Mouse (Mus musculus) hindbrain, embryonic 15.5 days (tissue): ENCODE results near the gene Bcat2. TPM values are rescaled to one million over a fixed set of nuclear protein-coding genes. Genes with fewer than 3 reads are reported as not detected.

Experiments used
- ATAC-seq: fragments of 200-750 bp; cut with Nextera tagmentation; 2 replicates; pipeline ENCODE4 v1.8.0; 2017; ENCODE audit warnings: low read depth, moderate number of reproducible peaks, moderate TSS enrichment; ENCODE audit not compliant: low FRiP score
- H3K27ac ChIP-seq: fragments of 300-500 bp; sonication (generic); replicated peaks from 2 replicates; pipeline ENCODE4 v1.5.1; 2015; ENCODE audit warnings: mild to moderate bottlenecking, inconsistent platforms
- H3K27me3 ChIP-seq: fragments of 300-500 bp; sonication (generic); 2 replicates; pipeline ENCODE4 v1.6.1; 2015; ENCODE audit warnings: control low read depth, inconsistent platforms
- H3K36me3 ChIP-seq: fragments of 300-500 bp; sonication (generic); 2 replicates; pipeline ENCODE4 v1.6.1; 2015; ENCODE audit warnings: control low read depth, inconsistent platforms
- H3K4me1 ChIP-seq: fragments of 300-500 bp; sonication (generic); replicated peaks from 2 replicates; pipeline ENCODE4 v1.6.1; 2015; ENCODE audit warnings: control low read depth, inconsistent platforms
- H3K4me2 ChIP-seq: fragments of 300-500 bp; sonication (generic); 2 replicates; pipeline ENCODE4 v1.6.1; 2015; ENCODE audit warnings: moderate library complexity, mild to moderate bottlenecking, inconsistent platforms
- H3K4me3 ChIP-seq: fragments of 300-500 bp; sonication (generic); 2 replicates; pipeline ENCODE4 v1.5.1; 2015; ENCODE audit warnings: mild to moderate bottlenecking, inconsistent platforms
- H3K9ac ChIP-seq: fragments of 300-500 bp; sonication (generic); 2 replicates; pipeline ENCODE4 v1.6.1; 2015; ENCODE audit warnings: inconsistent platforms
- H3K9me3 ChIP-seq: fragments of 300-500 bp; sonication (generic); 2 replicates; pipeline ENCODE4 v1.6.1; 2016; ENCODE audit warnings: control low read depth, inconsistent platforms
- WGBS: fragments of 180-500 bp; shearing (Covaris S2); methylation state at CpG from one replicate; pipeline ENCODE4 v1.1.7; 2015; 5-methylcytosine and 5-hydroxymethylcytosine counted together
- polyA plus RNA-seq: library from polyadenylated mRNA; unstranded; fragments of >200 nt; fragmentation: Nextera tagmentation; extraction: Ambion mirVana; gene quantifications from 2 replicates; pipeline ENCODE4 v1.2.1, GENCODE M21; 2015

The Bcat2 gene
- polyA plus RNA-seq, 1 experiment from 2014 or later = 22.2 TPM

GRCm38 (mm10) chr7:45529461-45529860 lies 40.5 kb upstream of the Bcat2 start:
- Histone ChIP-seq H3K36me3 (no peaks in the 10 kb centered on the region), H3K27ac (no peak overlapping the region), H3K4me3 (no peak overlapping the region), H3K9me3 (no peaks in the 10 kb centered on the region), H3K9ac (no peak overlapping the region), H3K27me3 (no peaks in the 10 kb centered on the region), H3K4me2 (no peak overlapping the region), H3K4me1 (peaks cover 17% of the 10 kb centered on the region)
- no peak for ATAC-seq
- WGBS = 22% methylated on average over 6 of the region's 6 CpGs

- H3K4me2 ChIP-seq = no peak overlapping the region
- ATAC-seq = no peak
- H3K27me3 ChIP-seq = no peaks in the 10 kb centered on the region
- no peaks in the 10 kb centered on the region for H3K36me3 ChIP-seq
- H3K4me3 ChIP-seq = no peak overlapping the region
- 72% methylated on average over 2 of the region's 2 CpGs for WGBS
- no peak overlapping the region for H3K9ac ChIP-seq
- no peaks in the 10 kb centered on the region for H3K9me3 ChIP-seq
- H3K27ac ChIP-seq = no peak overlapping the region
- H3K4me1 ChIP-seq = peaks cover 5% of the 10 kb centered on the region
These were observed 39.3 kb upstream of the Bcat2 start for GRCm38 (mm10) chr7:45530643-45531042.

- no peak for ATAC-seq
- peaks cover 9% of the 10 kb centered on the region for H3K4me1 ChIP-seq
- H3K9me3 ChIP-seq = no peaks in the 10 kb centered on the region
- H3K27ac ChIP-seq = no peak overlapping the region
- no peak overlapping the region for H3K4me2 ChIP-seq
- H3K4me3 ChIP-seq = no peak overlapping the region
- no peaks in the 10 kb centered on the region for H3K36me3 ChIP-seq
- 85% methylated on average over 1 of the region's 1 CpGs for WGBS
- no peaks in the 10 kb centered on the region for H3K27me3 ChIP-seq
- H3K9ac ChIP-seq = no peak overlapping the region
These were observed 34.3 kb upstream of the Bcat2 start for GRCm38 (mm10) chr7:45535676-45536075.

- peak; percentile 5; the same call in 1 of the 2 replicates for ATAC-seq
- H3K9me3 ChIP-seq = no peaks in the 10 kb centered on the region
- peaks cover 9% of the 10 kb centered on the region for H3K4me1 ChIP-seq
- H3K4me2 ChIP-seq = peak overlapping the region; percentile 87
- H3K9ac ChIP-seq = peak overlapping the region; percentile 73
- peak overlapping the region; percentile 61 for H3K4me3 ChIP-seq
- no peaks in the 10 kb centered on the region for H3K27me3 ChIP-seq
- H3K36me3 ChIP-seq = no peaks in the 10 kb centered on the region
- WGBS = 81% methylated on average over 10 of the region's 10 CpGs
- H3K27ac ChIP-seq = peak overlapping the region; percentile 71; the same call in 1 of the 2 replicates
These were observed 32.4 kb upstream of the Bcat2 start for GRCm38 (mm10) chr7:45537602-45538001.

GRCm38 (mm10) chr7:45538163-45539041 lies 31.6 kb upstream of the Bcat2 start:
- Histone ChIP-seq H3K4me3 (peak overlapping the region; percentile 61), H3K27ac (peak overlapping the region; percentile 71), H3K4me1 (peaks cover 9% of the 10 kb centered on the region), H3K36me3 (no peaks in the 10 kb centered on the region), H3K27me3 (no peaks in the 10 kb centered on the region), H3K9me3 (no peaks in the 10 kb centered on the region), H3K9ac (peak overlapping the region; percentile 73), H3K4me2 (peak overlapping the region; percentile 87)
- peak; percentile 92 for ATAC-seq
- WGBS = 1% methylated on average over 27 of the region's 29 CpGs

- no peaks in the 10 kb centered on the region for H3K36me3 ChIP-seq
- 77% methylated on average over 3 of the region's 3 CpGs for WGBS
- H3K4me2 ChIP-seq = no peak overlapping the region
- H3K27me3 ChIP-seq = no peaks in the 10 kb centered on the region
- no peaks in the 10 kb centered on the region for H3K9me3 ChIP-seq
- no peak overlapping the region for H3K4me3 ChIP-seq
- H3K4me1 ChIP-seq = peaks cover 9% of the 10 kb centered on the region
- H3K27ac ChIP-seq = 0 out of 2 replicates have a peak overlapping the region, but pooled peaks have one; percentile 71
- no peak overlapping the region for H3K9ac ChIP-seq
- ATAC-seq = no peak
These were observed 30.9 kb upstream of the Bcat2 start for GRCm38 (mm10) chr7:45539095-45539494.

GRCm38 (mm10) chr7:45540213-45540612 lies 29.7 kb upstream of the Bcat2 start:
- ATAC-seq = no peak
- 78% methylated on average over 2 of the region's 2 CpGs for WGBS
- Histone ChIP-seq H3K27me3 (no peaks in the 10 kb centered on the region), H3K27ac (no peak overlapping the region), H3K4me3 (no peak overlapping the region), H3K36me3 (no peaks in the 10 kb centered on the region), H3K4me1 (peaks cover 9% of the 10 kb centered on the region), H3K4me2 (no peak overlapping the region), H3K9ac (no peak overlapping the region), H3K9me3 (no peaks in the 10 kb centered on the region)

- Histone ChIP-seq H3K36me3 (no peaks in the 10 kb centered on the region), H3K27ac (no peak overlapping the region), H3K27me3 (no peaks in the 10 kb centered on the region), H3K9me3 (no peaks in the 10 kb centered on the region), H3K4me2 (no peak overlapping the region), H3K9ac (no peak overlapping the region), H3K4me3 (no peak overlapping the region), H3K4me1 (no peaks in the 10 kb centered on the region)
- 94% methylated on average over 1 of the region's 1 CpGs for WGBS
- ATAC-seq = no peak
These were observed 25.4 kb upstream of the Bcat2 start for GRCm38 (mm10) chr7:45544525-45544924.

GRCm38 (mm10) chr7:45549641-45550436 lies 20.1 kb upstream of the Bcat2 start:
- Histone ChIP-seq H3K4me3 (no peak overlapping the region), H3K36me3 (no peaks in the 10 kb centered on the region), H3K4me2 (no peak overlapping the region), H3K9me3 (no peaks in the 10 kb centered on the region), H3K4me1 (no peaks in the 10 kb centered on the region), H3K27ac (no peak overlapping the region), H3K9ac (no peak overlapping the region), H3K27me3 (no peaks in the 10 kb centered on the region)
- WGBS = 87% methylated on average over 16 of the region's 16 CpGs
- ATAC-seq = no peak

GRCm38 (mm10) chr7:45550821-45551511 lies 19.0 kb upstream of the Bcat2 start:
- no peak overlapping the region for H3K4me2 ChIP-seq
- H3K4me1 ChIP-seq = no peaks in the 10 kb centered on the region
- H3K27ac ChIP-seq = no peak overlapping the region
- H3K4me3 ChIP-seq = no peak overlapping the region
- H3K27me3 ChIP-seq = no peaks in the 10 kb centered on the region
- H3K9ac ChIP-seq = no peak overlapping the region
- no peaks in the 10 kb centered on the region for H3K36me3 ChIP-seq
- WGBS = 79% methylated on average over 11 of the region's 11 CpGs
- H3K9me3 ChIP-seq = no peaks in the 10 kb centered on the region
- ATAC-seq = no peak

GRCm38 (mm10) chr7:45551512-45551883 lies 18.5 kb upstream of the Bcat2 start:
- H3K27me3 ChIP-seq = no peaks in the 10 kb centered on the region
- no peak overlapping the region for H3K4me3 ChIP-seq
- WGBS = 85% methylated on average over 8 of the region's 8 CpGs
- no peaks in the 10 kb centered on the region for H3K9me3 ChIP-seq
- no peaks in the 10 kb centered on the region for H3K36me3 ChIP-seq
- ATAC-seq = no peak
- H3K4me2 ChIP-seq = no peak overlapping the region
- no peak overlapping the region for H3K9ac ChIP-seq
- H3K4me1 ChIP-seq = no peaks in the 10 kb centered on the region
- H3K27ac ChIP-seq = no peak overlapping the region

- ATAC-seq = no peak
- H3K27me3 ChIP-seq = no peaks in the 10 kb centered on the region
- no peak overlapping the region for H3K4me2 ChIP-seq
- H3K27ac ChIP-seq = no peak overlapping the region
- WGBS = 72% methylated on average over 8 of the region's 8 CpGs
- no peaks in the 10 kb centered on the region for H3K9me3 ChIP-seq
- no peaks in the 10 kb centered on the region for H3K4me1 ChIP-seq
- no peaks in the 10 kb centered on the region for H3K36me3 ChIP-seq
- H3K4me3 ChIP-seq = no peak overlapping the region
- no peak overlapping the region for H3K9ac ChIP-seq
These were observed 16.4 kb upstream of the Bcat2 start for GRCm38 (mm10) chr7:45553519-45553918.
